15 mouse cellular contexts compared by ENCODE assay signal in genomic region chr2:169008333-169008732, GRCm38 (mm10). TPM values are rescaled to one million over a fixed set of nuclear protein-coding genes. Genes with fewer than 3 reads are reported as not detected.
DNase-seq lines count a peak whose midpoint lies in the region; ATAC-seq and TF ChIP-seq lines count a peak whose summit lies in the region.
"Had no signal": no experiment of that assay in that cellular context is flagged by ENCODE, and none has a peak within 500 bp of the region (broad histone marks: within the 10 kb centered on the region; RNA-seq: fewer than 3 reads in every experiment).

No protein-coding gene starts in this region.

- no peaks in the 10 kb centered on the region for H3K36me3 ChIP-seq in hindbrain, embryonic 14.5 days (replicated peaks; ENCODE audit: control insufficient read depth, insufficient read depth)
- H3K36me3 ChIP-seq in hindbrain, embryonic 11.5 days (ENCODE audit: control insufficient read depth, insufficient read depth, low read length) = no peaks in the 10 kb centered on the region
- no peaks in the 10 kb centered on the region for H3K36me3 ChIP-seq in lung, postnatal 0 days (ENCODE audit: insufficient read depth, low read length)
- H3K36me3 ChIP-seq in liver, embryonic 15.5 days (replicated peaks) = no peaks in the 10 kb centered on the region
- H3K36me3 ChIP-seq: embryonic facial prominence, embryonic 12.5 days had no signal

- H3K4me3 ChIP-seq in hindbrain, embryonic 14.5 days (replicated peaks; ENCODE audit: low read length) = no peak overlapping the region
- no peak overlapping the region for H3K4me3 ChIP-seq in hindbrain, embryonic 11.5 days (ENCODE audit: low read depth, low read length)
- no peak overlapping the region for H3K4me3 ChIP-seq in lung, postnatal 0 days (ENCODE audit: low read depth, low read length)
- no peak overlapping the region for H3K4me3 ChIP-seq in liver, embryonic 15.5 days (replicated peaks)
- H3K4me3 ChIP-seq: embryonic facial prominence, embryonic 12.5 days had no signal

- H3K27ac ChIP-seq in hindbrain, embryonic 14.5 days = peak overlapping the region; percentile 49; the same call in 1 of the 2 replicates
- H3K27ac ChIP-seq in hindbrain, embryonic 11.5 days (ENCODE audit: low read depth, low read length) = no peak overlapping the region; the same call in 1 of the 2 replicates
- H3K27ac ChIP-seq in lung, postnatal 0 days (ENCODE audit: low read length) = no peak overlapping the region
- no peak overlapping the region for H3K27ac ChIP-seq in liver, embryonic 15.5 days (replicated peaks)
- H3K27ac ChIP-seq: embryonic facial prominence, embryonic 12.5 days had no signal

- H3K27me3 ChIP-seq in hindbrain, embryonic 14.5 days (ENCODE audit: control insufficient read depth, insufficient read depth, low read length) = no peaks in the 10 kb centered on the region
- no peaks in the 10 kb centered on the region for H3K27me3 ChIP-seq in hindbrain, embryonic 11.5 days (ENCODE audit: control insufficient read depth, insufficient read depth, low read length)
- no peaks in the 10 kb centered on the region for H3K27me3 ChIP-seq in lung, postnatal 0 days (replicated peaks; ENCODE audit: insufficient read depth, low read length)
- H3K27me3 ChIP-seq in liver, embryonic 15.5 days = peaks cover 13% of the 10 kb centered on the region; the same call in 1 of the 2 replicates
- H3K27me3 ChIP-seq: CH12.LX; embryonic facial prominence, embryonic 12.5 days had no signal

- peak; percentile 65 for TF ChIP-seq EP300 in lung, postnatal 0 days (IDR thresholded peaks at IDR 0.05)

- DNase-seq in hindbrain, embryonic 14.5 days (ENCODE audit: low spot score) = no peak
- no peak for DNase-seq in hindbrain, embryonic 11.5 days (ENCODE audit: low spot score)
- DNase-seq in lung, postnatal 0 days (ENCODE audit: low spot score) = peak; percentile 59
- DNase-seq in lung, adult 18-20 months = no peak
- DNase-seq in forelimb bud, embryonic 11.5 days (ENCODE audit: low read depth, low spot score) = peak; percentile 62
- DNase-seq in right cerebral cortex, postnatal 36 days (ENCODE audit: low spot score in 2 of 2) = no peak
- DNase-seq: adrenal gland, postnatal 36 days; cerebellum, adult 18-20 months; right cerebral cortex, adult 18-20 months had no signal

- H3K4me2 ChIP-seq in hindbrain, embryonic 14.5 days (replicated peaks) = no peak overlapping the region
- H3K4me2 ChIP-seq in hindbrain, embryonic 11.5 days (replicated peaks; ENCODE audit: low read depth, low read length) = no peak overlapping the region
- 0 out of 2 replicates have a peak overlapping the region, but pooled peaks have one; percentile 17 for H3K4me2 ChIP-seq in lung, postnatal 0 days (replicated peaks; ENCODE audit: low read depth, low read length)
- no peak overlapping the region for H3K4me2 ChIP-seq in liver, embryonic 15.5 days

- no peak for TF ChIP-seq CTCF in lung, postnatal 0 days (IDR thresholded peaks at IDR 0.05)

- no peak overlapping the region for H3K9ac ChIP-seq in hindbrain, embryonic 14.5 days
- no peak overlapping the region for H3K9ac ChIP-seq in hindbrain, embryonic 11.5 days (ENCODE audit: low read depth, low read length)
- no peak overlapping the region for H3K9ac ChIP-seq in lung, postnatal 0 days (replicated peaks; ENCODE audit: low read depth)
- no peak overlapping the region for H3K9ac ChIP-seq in liver, embryonic 15.5 days
- H3K9ac ChIP-seq: embryonic facial prominence, embryonic 12.5 days had no signal

- WGBS in hindbrain, embryonic 14.5 days = 59% methylated on average over 9 of the region's 9 CpGs
- 73% methylated on average over 9 of the region's 9 CpGs for WGBS in hindbrain, embryonic 11.5 days
- WGBS in lung, postnatal 0 days = 41% methylated on average over 9 of the region's 9 CpGs
- 12% methylated on average over 9 of the region's 9 CpGs for WGBS in liver, embryonic 15.5 days (ENCODE audit: insufficient replicate concordance)

- H3K4me1 ChIP-seq in hindbrain, embryonic 14.5 days (replicated peaks; ENCODE audit: control insufficient read depth, insufficient read depth, low read length) = peaks cover 27% of the 10 kb centered on the region
- peaks cover 6% of the 10 kb centered on the region for H3K4me1 ChIP-seq in hindbrain, embryonic 11.5 days (replicated peaks; ENCODE audit: control insufficient read depth, insufficient read depth, low read length)
- H3K4me1 ChIP-seq in lung, postnatal 0 days (ENCODE audit: insufficient read depth, low read depth, low read length) = no peaks in the 10 kb centered on the region
- H3K4me1 ChIP-seq in liver, embryonic 15.5 days (replicated peaks) = no peaks in the 10 kb centered on the region
- H3K4me1 ChIP-seq: embryonic facial prominence, embryonic 12.5 days had no signal

- ATAC-seq in hindbrain, embryonic 14.5 days (ENCODE audit: low FRiP score) = no peak
- no peak for ATAC-seq in hindbrain, embryonic 11.5 days (ENCODE audit: low FRiP score)
- ATAC-seq in lung, postnatal 0 days = peak; percentile 66
- ATAC-seq in liver, embryonic 15.5 days (ENCODE audit: insufficient read depth) = 0 out of 2 replicates have a peak, but pooled peaks have one; percentile 15
- no peak for ATAC-seq in inflammation-experienced regulatory T-cells, adult 6 months
- ATAC-seq: forebrain, embryonic 16.5 days; intestine, embryonic 16.5 days had no signal

- H3K9me3 ChIP-seq in hindbrain, embryonic 14.5 days (ENCODE audit: control insufficient read depth, low read length) = no peaks in the 10 kb centered on the region
- H3K9me3 ChIP-seq in hindbrain, embryonic 11.5 days (ENCODE audit: control insufficient read depth, low read length) = no peaks in the 10 kb centered on the region
- H3K9me3 ChIP-seq in lung, postnatal 0 days (ENCODE audit: low read length) = no peaks in the 10 kb centered on the region
- H3K9me3 ChIP-seq in liver, embryonic 15.5 days (replicated peaks) = no peaks in the 10 kb centered on the region
- H3K9me3 ChIP-seq: embryonic facial prominence, embryonic 12.5 days had no signal

RNA-seq across cellular contexts. Expression of gene Zfp64, which starts 52.9 kb away (rescaled TPM):
- polyA plus RNA-seq in hindbrain, embryonic 14.5 days (2014; fragmentation: Nextera tagmentation; extraction: Ambion mirVana) = 27.3 and 29.7 TPM in 2 replicates
- 34.7 and 37.4 TPM in 2 replicates for polyA plus RNA-seq in hindbrain, embryonic 11.5 days (2014; fragmentation: Nextera tagmentation; extraction: Ambion mirVana)
- 14.0 and 15.8 TPM in 2 replicates for polyA plus RNA-seq in lung, postnatal 0 days (2015; fragmentation: Nextera tagmentation; extraction: Ambion mirVana)
- 8.2 and 8.4 TPM in 2 replicates for polyA plus RNA-seq in liver, embryonic 15.5 days (2015; fragmentation: Nextera tagmentation; extraction: Ambion mirVana)
- polyA plus RNA-seq in inflammation-experienced regulatory T-cells, adult 6 months (2017; shearing (Covaris generic)) = 10 to 100 TPM; 21.5 to 28.4 (median 24.7) TPM

Comparison
In these comparisons a context has a peak if more than half of its experiments do, and no peak if none do; other contexts are left out.
1. DNase-seq: peak in lung, postnatal 0 days (single experiment) and forelimb bud, embryonic 11.5 days (single experiment); none in hindbrain, embryonic 14.5 days (single experiment), hindbrain, embryonic 11.5 days (single experiment), lung, adult 18-20 months (0 of 2) and right cerebral cortex, postnatal 36 days (0 of 2).
2. ATAC-seq: peak in lung, postnatal 0 days (single experiment) and liver, embryonic 15.5 days (single experiment); none in hindbrain, embryonic 14.5 days (single experiment), hindbrain, embryonic 11.5 days (single experiment) and inflammation-experienced regulatory T-cells, adult 6 months (single experiment).